Mouse (Mus musculus): ENCODE results near the gene Utp20.

DNA sequence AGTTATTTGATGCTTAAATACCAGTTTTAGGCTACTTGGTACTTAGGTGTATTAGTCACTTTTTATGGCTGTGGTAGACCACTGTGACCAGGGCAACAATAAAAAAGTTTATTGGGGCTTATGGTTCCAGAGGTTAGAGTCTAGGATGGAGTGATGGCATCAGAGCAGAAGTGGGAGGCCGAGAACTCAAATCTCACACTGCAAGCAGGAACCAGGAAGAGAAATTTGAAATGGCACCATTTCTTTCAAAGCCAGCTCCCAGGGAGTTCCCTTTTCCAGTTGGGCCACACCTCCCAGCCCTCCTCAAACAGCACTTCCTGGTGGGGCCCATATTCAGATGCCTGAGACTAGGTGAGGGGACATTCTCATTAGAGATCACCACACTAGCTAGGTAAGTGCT, 86.8 kb downstream of the Utp20 start:
- no peak for TF ChIP-seq CTCF (IDR thresholded peaks at IDR 0.05; ENCODE audit: control insufficient read depth, insufficient read depth, insufficient replicate concordance, low read depth, low read length)
- no peak for TF ChIP-seq POLR2A (IDR thresholded peaks at IDR 0.05; ENCODE audit: control insufficient read depth, low read depth, low read length)
